Mouse (Mus musculus): ENCODE results near the gene Ank3. TPM values are rescaled to one million over a fixed set of nuclear protein-coding genes. Genes with fewer than 3 reads are reported as not detected.

Gene Ank3
- polyA plus RNA-seq, 1 experiment: 1.2 TPM

GRCm38 (mm10) chr10:69549221-69549620 lies 150.6 kb downstream of the Ank3 start:
- Histone ChIP-seq H3K4me3 (ENCODE audit: extremely low read depth, insufficient read depth, insufficient read length) (no peak overlapping the region), H3K36me3 (ENCODE audit: control insufficient read depth, insufficient read depth, low read length) (no peaks in the 10 kb centered on the region), H3K4me1 (ENCODE audit: control insufficient read depth, insufficient read depth, insufficient read length) (no peaks in the 10 kb centered on the region), H3K27me3 (ENCODE audit: control insufficient read depth, insufficient read depth, low read length) (no peaks in the 10 kb centered on the region), H3K27ac (ENCODE audit: insufficient read depth, low read length) (no peak overlapping the region)
- no peak for DNase-seq (ENCODE audit: low read depth in 1 of 2, low spot score in 2 of 2)
- TF ChIP-seq POLR2A (IDR thresholded peaks at IDR 0.05; ENCODE audit: low read depth, low read length): no peak
- no peak for TF ChIP-seq CTCF (IDR thresholded peaks at IDR 0.05; ENCODE audit: extremely low read depth, insufficient read depth, insufficient read length, insufficient replicate concordance)
- 95% methylated on average over 4 of the region's 4 CpGs for WGBS

DNA sequence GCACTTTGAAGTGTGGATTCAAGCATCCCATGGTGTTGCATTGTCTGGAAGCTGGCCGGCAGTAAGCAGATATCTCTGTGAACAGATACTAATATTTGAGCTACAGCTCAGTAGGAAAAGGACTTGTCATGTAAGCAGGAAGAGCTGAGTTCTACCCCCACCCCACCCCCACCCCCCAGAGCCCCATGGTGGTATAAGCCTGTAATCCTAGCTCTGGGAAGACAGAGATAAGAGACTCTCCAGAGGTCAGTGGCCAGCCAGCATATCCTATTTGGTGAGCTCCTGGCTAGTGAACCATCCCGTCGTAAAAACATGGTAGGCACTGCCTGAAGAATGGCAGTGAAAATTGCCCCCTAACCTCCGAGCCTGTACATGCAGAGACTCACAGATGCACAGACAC lies 152.3 kb downstream of the Ank3 start:
- Histone ChIP-seq H3K36me3 (ENCODE audit: control insufficient read depth, insufficient read depth, low read length) (no peaks in the 10 kb centered on the region), H3K4me1 (ENCODE audit: control insufficient read depth, insufficient read depth, insufficient read length) (no peaks in the 10 kb centered on the region), H3K27me3 (ENCODE audit: control insufficient read depth, insufficient read depth, low read length) (no peaks in the 10 kb centered on the region), H3K4me3 (ENCODE audit: extremely low read depth, insufficient read depth, insufficient read length) (no peak overlapping the region), H3K27ac (ENCODE audit: insufficient read depth, low read length) (no peak overlapping the region)
- TF ChIP-seq CTCF (IDR thresholded peaks at IDR 0.05; ENCODE audit: extremely low read depth, insufficient read depth, insufficient read length, insufficient replicate concordance): no peak
- no peak for TF ChIP-seq POLR2A (IDR thresholded peaks at IDR 0.05; ENCODE audit: low read depth, low read length)
- WGBS: 76% methylated on average over 4 of the region's 4 CpGs
- no peak for DNase-seq (ENCODE audit: low read depth in 1 of 2, low spot score in 2 of 2)

GRCm38 (mm10) chr10:69553091-69553490 lies 154.5 kb downstream of the Ank3 start:
- no peak for DNase-seq (ENCODE audit: low read depth in 1 of 2, low spot score in 2 of 2)
- Histone ChIP-seq H3K4me1 (ENCODE audit: control insufficient read depth, insufficient read depth, insufficient read length) (no peaks in the 10 kb centered on the region), H3K27ac (ENCODE audit: insufficient read depth, low read length) (no peak overlapping the region), H3K36me3 (ENCODE audit: control insufficient read depth, insufficient read depth, low read length) (no peaks in the 10 kb centered on the region), H3K4me3 (ENCODE audit: extremely low read depth, insufficient read depth, insufficient read length) (no peak overlapping the region), H3K27me3 (ENCODE audit: control insufficient read depth, insufficient read depth, low read length) (no peaks in the 10 kb centered on the region)
- TF ChIP-seq CTCF (IDR thresholded peaks at IDR 0.05; ENCODE audit: extremely low read depth, insufficient read depth, insufficient read length, insufficient replicate concordance) (no peak), POLR2A (IDR thresholded peaks at IDR 0.05; ENCODE audit: low read depth, low read length) (no peak)
- 44% methylated on average over 1 of the region's 1 CpGs for WGBS

DNA sequence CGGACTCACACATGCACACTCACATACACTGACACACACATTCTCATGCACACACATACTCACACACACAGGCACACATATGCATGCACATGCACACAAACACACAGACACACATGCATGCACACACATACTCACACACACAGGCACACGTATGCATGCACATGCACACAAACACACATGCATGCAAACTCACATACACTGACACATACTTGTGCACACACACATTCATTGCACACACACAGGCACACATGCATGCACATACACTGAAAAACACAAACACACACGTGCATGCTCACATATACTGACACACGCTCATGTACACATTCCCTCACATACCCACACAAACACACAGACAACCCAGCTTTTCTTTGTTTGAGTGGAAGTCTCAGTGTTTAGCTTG lies 157.0 kb downstream of the Ank3 start:
- 89% methylated on average over 4 of the region's 4 CpGs for WGBS
- no peak overlapping the region for H3K4me3 ChIP-seq (ENCODE audit: extremely low read depth, insufficient read depth, insufficient read length)

GRCm38 (mm10) chr10:69556278-69556677 lies 157.7 kb downstream of the Ank3 start:
- TF ChIP-seq CTCF (IDR thresholded peaks at IDR 0.05; ENCODE audit: extremely low read depth, insufficient read depth, insufficient read length, insufficient replicate concordance) (no peak), POLR2A (IDR thresholded peaks at IDR 0.05; ENCODE audit: low read depth, low read length) (no peak)
- Histone ChIP-seq H3K36me3 (ENCODE audit: control insufficient read depth, insufficient read depth, low read length) (no peaks in the 10 kb centered on the region), H3K27me3 (ENCODE audit: control insufficient read depth, insufficient read depth, low read length) (no peaks in the 10 kb centered on the region), H3K4me1 (ENCODE audit: control insufficient read depth, insufficient read depth, insufficient read length) (no peaks in the 10 kb centered on the region), H3K4me3 (ENCODE audit: extremely low read depth, insufficient read depth, insufficient read length) (no peak overlapping the region), H3K27ac (ENCODE audit: insufficient read depth, low read length) (no peak overlapping the region)
- DNase-seq (ENCODE audit: low read depth in 1 of 2, low spot score in 2 of 2): no peak
- WGBS: 24% methylated on average over 13 of the region's 13 CpGs

More for the DNA sequence above, 157.0 kb downstream of the Ank3 start:
- Histone ChIP-seq H3K27me3 (ENCODE audit: control insufficient read depth, insufficient read depth, low read length) (no peaks in the 10 kb centered on the region), H3K27ac (ENCODE audit: insufficient read depth, low read length) (no peak overlapping the region), H3K4me1 (ENCODE audit: control insufficient read depth, insufficient read depth, insufficient read length) (no peaks in the 10 kb centered on the region), H3K36me3 (ENCODE audit: control insufficient read depth, insufficient read depth, low read length) (no peaks in the 10 kb centered on the region)
- DNase-seq (ENCODE audit: low read depth in 1 of 2, low spot score in 2 of 2): no peak
- TF ChIP-seq CTCF (IDR thresholded peaks at IDR 0.05; ENCODE audit: extremely low read depth, insufficient read depth, insufficient read length, insufficient replicate concordance): no peak
- TF ChIP-seq POLR2A (IDR thresholded peaks at IDR 0.05; ENCODE audit: low read depth, low read length): no peak

GRCm38 (mm10) chr10:69560237-69560636 lies 161.7 kb downstream of the Ank3 start:
- TF ChIP-seq CTCF (IDR thresholded peaks at IDR 0.05; ENCODE audit: extremely low read depth, insufficient read depth, insufficient read length, insufficient replicate concordance) (no peak), POLR2A (IDR thresholded peaks at IDR 0.05; ENCODE audit: low read depth, low read length) (no peak)
- H3K27me3 ChIP-seq (ENCODE audit: control insufficient read depth, insufficient read depth, low read length): no peaks in the 10 kb centered on the region
- WGBS: 89% methylated on average over 1 of the region's 1 CpGs
- no peaks in the 10 kb centered on the region for H3K36me3 ChIP-seq (ENCODE audit: control insufficient read depth, insufficient read depth, low read length)
- no peak overlapping the region for H3K4me3 ChIP-seq (ENCODE audit: extremely low read depth, insufficient read depth, insufficient read length)
- no peak for DNase-seq (ENCODE audit: low read depth in 1 of 2, low spot score in 2 of 2)
- no peaks in the 10 kb centered on the region for H3K4me1 ChIP-seq (ENCODE audit: control insufficient read depth, insufficient read depth, insufficient read length)
- H3K27ac ChIP-seq (ENCODE audit: insufficient read depth, low read length): no peak overlapping the region

DNA sequence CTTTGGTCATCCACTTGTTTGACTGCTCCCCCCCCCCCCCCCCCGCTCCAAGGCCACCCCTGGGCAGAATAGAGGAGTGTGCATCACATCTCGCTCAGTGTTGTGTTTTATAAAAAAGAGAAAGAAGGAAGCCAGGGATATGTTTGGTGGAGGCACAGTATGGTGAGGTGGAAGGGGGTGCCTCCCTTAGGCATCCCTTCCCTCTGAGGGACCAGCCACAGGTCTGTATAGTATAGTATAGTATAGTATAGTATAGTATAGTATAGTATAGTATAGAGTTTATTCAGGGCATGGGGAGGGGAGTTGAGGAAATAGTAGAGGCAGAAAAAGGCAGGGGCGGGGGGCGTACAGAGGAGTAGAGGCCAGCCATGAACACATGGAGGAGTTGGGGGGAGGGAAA lies 164.4 kb downstream of the Ank3 start:
- Histone ChIP-seq H3K4me1 (ENCODE audit: control insufficient read depth, insufficient read depth, insufficient read length) (no peaks in the 10 kb centered on the region), H3K27ac (ENCODE audit: insufficient read depth, low read length) (no peak overlapping the region), H3K36me3 (ENCODE audit: control insufficient read depth, insufficient read depth, low read length) (no peaks in the 10 kb centered on the region), H3K27me3 (ENCODE audit: control insufficient read depth, insufficient read depth, low read length) (no peaks in the 10 kb centered on the region), H3K4me3 (ENCODE audit: extremely low read depth, insufficient read depth, insufficient read length) (no peak overlapping the region)
- TF ChIP-seq POLR2A (IDR thresholded peaks at IDR 0.05; ENCODE audit: low read depth, low read length) (no peak), CTCF (IDR thresholded peaks at IDR 0.05; ENCODE audit: extremely low read depth, insufficient read depth, insufficient read length, insufficient replicate concordance) (no peak)
- no peak for DNase-seq (ENCODE audit: low read depth in 1 of 2, low spot score in 2 of 2)
- 77% methylated on average over 4 of the region's 4 CpGs for WGBS

All from spleen, adult 2 months (tissue).